Mouse (Mus musculus) brain, embryonic 14.5 days (tissue): ENCODE measurements at regions not wholly inside any gene's neighbourhood (a gene's known extent, or its start where the extent isn't known, plus 50 kb on each side); places are given as distances from the start of the nearest gene placed in this dataset.

Experiments
- CTCF ChIP-seq: fragments of 200-500 bp; IDR thresholded peaks from 2 replicates; pipeline ENCODE4 v1.5.1; 2012; ENCODE audit warnings: inconsistent platforms, mild to moderate bottlenecking, moderate library complexity, borderline replicate concordance; ENCODE audit not compliant: insufficient read depth, insufficient read length; ENCODE audit errors: extremely low read depth
- POLR2A ChIP-seq: fragments of 200-500 bp; IDR thresholded peaks from 2 replicates; pipeline ENCODE4 v1.6.1; 2012; ENCODE audit warnings: mild to moderate bottlenecking, inconsistent platforms, borderline replicate concordance; ENCODE audit not compliant: poor library complexity, insufficient read depth, insufficient read length, severe bottlenecking; ENCODE audit errors: extremely low read depth

DNA sequence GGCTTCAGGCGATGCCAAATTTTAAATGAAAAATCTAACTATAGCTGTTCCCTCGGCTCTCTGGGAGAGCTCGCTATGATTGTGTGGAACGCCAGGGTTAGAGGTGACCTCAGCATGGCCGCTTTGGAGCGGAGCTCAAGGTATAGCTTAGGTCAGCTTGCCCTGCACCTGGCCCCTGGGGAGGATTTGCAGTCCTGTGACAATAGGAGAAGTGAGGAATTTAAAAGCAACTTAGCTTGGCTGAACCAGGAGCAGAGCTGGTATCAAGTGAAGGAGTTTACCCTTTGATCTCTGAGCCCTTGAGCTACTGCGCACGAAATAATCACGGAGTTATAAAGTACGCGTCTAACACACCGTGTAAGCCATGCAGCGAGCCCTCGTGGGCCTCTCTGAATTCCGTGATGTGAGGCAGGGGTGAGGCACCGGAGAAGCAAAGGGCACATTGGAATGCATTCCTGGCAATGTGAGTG lies 1021.0 kb downstream of the 9330182O14Rik start:
- TF ChIP-seq CTCF (no peak), POLR2A (no peak)
